Mouse (Mus musculus) lung, embryonic 15.5 days (tissue): ENCODE measurements around the gene Ring1. TPM values are rescaled to one million over a fixed set of nuclear protein-coding genes. Genes with fewer than 3 reads are reported as not detected.
"Not testable (repeated sequence)": the region's sequence is repeated elsewhere in the genome, so short reads cannot be mapped to it uniquely, and the experiment has no call there.

Source experiments
- ATAC-seq: fragments of 200-750 bp; cut with Nextera tagmentation; 2 replicates; pipeline ENCODE4 v1.8.0; 2017; ENCODE audit warnings: moderate number of reproducible peaks, borderline replicate concordance; ENCODE audit not compliant: low FRiP score, low TSS enrichment; ENCODE audit errors: extremely low read depth
- H3K27ac ChIP-seq: fragments of 300-500 bp; sonication (generic); 2 replicates; pipeline ENCODE4 v1.5.1; 2015; ENCODE audit warnings: moderate library complexity, mild to moderate bottlenecking, inconsistent platforms
- H3K27me3 ChIP-seq: fragments of 300-500 bp; sonication (generic); 2 replicates; pipeline ENCODE4 v1.6.1; 2015; ENCODE audit warnings: inconsistent platforms
- H3K36me3 ChIP-seq: fragments of 300-500 bp; sonication (generic); 2 replicates; pipeline ENCODE4 v1.6.1; 2015; ENCODE audit warnings: inconsistent platforms
- H3K4me1 ChIP-seq: fragments of 300-500 bp; sonication (generic); 2 replicates; pipeline ENCODE4 v1.6.1; 2015; ENCODE audit warnings: inconsistent platforms
- H3K4me2 ChIP-seq: fragments of 300-500 bp; sonication (generic); 2 replicates; pipeline ENCODE4 v1.6.1; 2015; ENCODE audit warnings: inconsistent platforms, mild to moderate bottlenecking, moderate library complexity
- H3K4me3 ChIP-seq: fragments of 300-500 bp; sonication (generic); 2 replicates; pipeline ENCODE4 v1.5.1; 2015; ENCODE audit warnings: mild to moderate bottlenecking, inconsistent platforms
- H3K9ac ChIP-seq: fragments of 300-500 bp; sonication (generic); 2 replicates; pipeline ENCODE4 v1.6.1; 2015; ENCODE audit warnings: inconsistent platforms
- H3K9me3 ChIP-seq: fragments of 300-500 bp; sonication (generic); 2 replicates; pipeline ENCODE4 v1.6.1; 2016; ENCODE audit warnings: inconsistent platforms
- WGBS: fragments of 180-500 bp; shearing (Covaris S2); methylation state at CpG from one replicate; pipeline ENCODE4 v1.1.7; 2015; 5-methylcytosine and 5-hydroxymethylcytosine counted together
- polyA plus RNA-seq: library from polyadenylated mRNA; unstranded; fragments of >200 nt; fragmentation: Nextera tagmentation; extraction: Ambion mirVana; gene quantifications from 2 replicates; pipeline ENCODE4 v1.2.1, GENCODE M21; 2015

Gene Ring1
- polyA plus RNA-seq, 1 experiment from 2014 or later, result 23.2 TPM

DNA sequence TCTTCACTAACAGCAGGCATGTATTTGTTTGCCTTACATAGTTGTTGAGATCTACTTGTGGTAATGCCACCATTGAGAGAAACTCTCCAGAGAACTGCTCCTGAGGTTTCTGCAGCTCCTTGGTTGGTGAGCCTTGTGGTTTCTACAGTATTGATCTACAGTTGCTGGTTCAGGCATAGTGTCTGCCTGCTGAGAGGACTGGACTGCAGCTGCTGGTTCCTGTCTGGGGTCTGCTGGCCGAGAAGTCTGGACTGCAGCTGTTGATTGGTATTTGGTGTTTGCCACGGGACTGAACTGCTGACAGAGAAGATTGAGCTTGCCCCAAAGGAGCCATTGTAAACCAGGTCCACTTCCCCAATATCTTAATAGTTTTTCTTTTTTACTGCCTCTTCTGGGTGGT, 17.9 kb downstream of the Ring1 start:
- Histone ChIP-seq H3K4me1 (no peaks in the 10 kb centered on the region), H3K4me2 (no peak overlapping the region)

DNA sequence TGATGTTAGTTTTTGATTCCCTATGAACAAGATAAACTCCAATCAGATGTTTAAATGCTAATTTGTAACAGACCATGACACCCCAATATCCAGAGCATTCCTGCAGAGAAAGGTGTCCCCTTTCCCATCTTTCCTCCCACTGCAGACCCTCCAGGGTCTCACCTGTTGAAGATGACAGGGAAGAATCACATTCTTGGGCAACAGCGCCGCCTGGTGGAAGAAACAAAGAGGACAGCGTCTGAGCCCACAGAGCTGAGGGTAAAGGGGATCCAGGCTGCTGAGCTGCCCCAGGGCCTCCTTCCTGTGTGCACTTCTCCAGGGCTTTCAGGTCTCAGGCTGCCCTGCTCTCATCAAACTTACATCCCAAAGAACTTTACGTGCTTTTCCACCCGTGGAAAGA, 21.1 kb downstream of the Ring1 start:
- Histone ChIP-seq H3K36me3 (no peaks in the 10 kb centered on the region), H3K27ac (no peak overlapping the region), H3K4me1 (peaks cover 9% of the 10 kb centered on the region; the same call in 1 of the 2 replicates), H3K9me3 (no peaks in the 10 kb centered on the region), H3K4me2 (no peak overlapping the region), H3K4me3 (no peak overlapping the region), H3K9ac (no peak overlapping the region), H3K27me3 (peaks cover 36% of the 10 kb centered on the region)
- WGBS, result 5% methylated on average over 5 of the region's 5 CpGs
- ATAC-seq, result no peak

More for the DNA sequence above, 17.9 kb downstream of the Ring1 start:
- Histone ChIP-seq H3K4me3 (no peak overlapping the region), H3K27me3 (peaks cover 12% of the 10 kb centered on the region), H3K9ac (no peak overlapping the region), H3K9me3 (no peaks in the 10 kb centered on the region), H3K27ac (no peak overlapping the region), H3K36me3 (no peaks in the 10 kb centered on the region)
- ATAC-seq, result no peak
- 37% methylated on average over 2 of the region's 2 CpGs for WGBS

DNA sequence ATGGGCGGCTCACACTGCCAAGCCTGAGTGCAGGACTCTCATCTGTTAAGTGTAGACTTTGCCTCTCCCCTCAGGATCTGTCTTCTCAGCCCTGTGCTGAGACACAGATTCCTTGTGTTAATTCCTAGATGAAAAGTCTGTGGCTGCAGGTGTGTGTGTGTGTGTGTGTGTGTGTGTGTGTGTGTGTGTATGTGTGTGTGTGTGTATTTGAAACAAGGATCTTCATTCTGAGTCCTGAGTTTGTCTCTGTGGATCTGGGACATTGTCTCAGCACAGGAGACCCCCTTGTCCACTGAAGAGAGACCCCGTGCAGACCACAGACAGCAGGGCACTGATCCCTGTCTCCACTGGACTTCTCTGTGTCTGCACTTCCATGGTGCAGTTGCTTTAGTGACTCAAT, 23.7 kb downstream of the Ring1 start:
- not testable (repeated sequence) for H3K9ac ChIP-seq, H3K4me1 ChIP-seq, ATAC-seq, H3K27ac ChIP-seq, H3K9me3 ChIP-seq, H3K36me3 ChIP-seq
- Histone ChIP-seq H3K4me2 (peak overlapping the region; percentile 99), H3K4me3 (peak overlapping the region; percentile 59; the same call in 1 of the 2 replicates), H3K27me3 (peaks cover 44% of the 10 kb centered on the region)
- 47% methylated on average over 2 of the region's 2 CpGs for WGBS

GRCm38 (mm10) chr17:34000150-34000537, 24.3 kb downstream of the Ring1 start, which contains the start of gene H2-K1:
Gene H2-K1, minus strand, starts transcription at chr17:34000347.
- Histone ChIP-seq H3K4me2 (peak within 1 kb of the TSS; percentile 99), H3K36me3 (no peaks in the 10 kb centered on the region), H3K9me3 (no peaks in the 10 kb centered on the region), H3K9ac (peak within 1 kb of the TSS; percentile 40), H3K4me3 (peak within 1 kb of the TSS; percentile 59), H3K4me1 (peaks cover 9% of the 10 kb centered on the region; the same call in 1 of the 2 replicates), H3K27me3 (peaks cover 41% of the 10 kb centered on the region), H3K27ac (no peak within 1 kb of the TSS)
- under 1% methylated on average over 30 of the region's 30 CpGs for WGBS
- peak; percentile 83; the same call in 1 of the 2 replicates for ATAC-seq

- peak; percentile 51 for ATAC-seq
- Histone ChIP-seq H3K4me2 (peak overlapping the region; percentile 99), H3K4me3 (peak overlapping the region; percentile 59), H3K27ac (no peak overlapping the region), H3K9ac (peak overlapping the region; percentile 40), H3K9me3 (no peaks in the 10 kb centered on the region), H3K4me1 (peaks cover 9% of the 10 kb centered on the region; the same call in 1 of the 2 replicates), H3K36me3 (no peaks in the 10 kb centered on the region), H3K27me3 (peaks cover 41% of the 10 kb centered on the region)
- WGBS, result 1% methylated on average over 87 of the region's 87 CpGs
Measured at GRCm38 (mm10) chr17:33999341-34000149, 24.9 kb downstream of the Ring1 start.

DNA sequence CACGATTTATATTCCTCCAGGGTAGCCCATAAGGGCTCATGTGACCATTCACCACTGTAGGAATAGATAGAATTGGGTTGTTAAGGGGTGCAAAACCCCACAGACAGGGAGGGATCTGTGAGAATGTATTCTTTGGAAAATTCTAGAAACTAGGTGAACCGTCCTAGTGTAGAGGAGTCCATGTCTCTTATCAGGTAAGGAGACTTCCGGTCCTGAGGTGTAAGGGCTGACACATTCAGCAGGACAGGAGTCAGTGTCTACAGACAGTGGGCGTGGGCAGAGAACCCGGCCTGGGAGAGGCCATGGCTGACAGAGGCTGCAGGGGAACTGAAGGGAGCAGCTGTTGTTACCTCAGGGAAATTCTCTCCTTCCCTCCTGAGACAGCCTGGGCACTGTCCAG, 25.8 kb downstream of the Ring1 start:
- 36% methylated on average over 5 of the region's 5 CpGs for WGBS
- not testable (repeated sequence) for H3K27ac ChIP-seq, H3K9me3 ChIP-seq, H3K9ac ChIP-seq, H3K4me2 ChIP-seq, H3K36me3 ChIP-seq, H3K4me1 ChIP-seq, H3K4me3 ChIP-seq, ATAC-seq
- peaks cover 41% of the 10 kb centered on the region for H3K27me3 ChIP-seq

DNA sequence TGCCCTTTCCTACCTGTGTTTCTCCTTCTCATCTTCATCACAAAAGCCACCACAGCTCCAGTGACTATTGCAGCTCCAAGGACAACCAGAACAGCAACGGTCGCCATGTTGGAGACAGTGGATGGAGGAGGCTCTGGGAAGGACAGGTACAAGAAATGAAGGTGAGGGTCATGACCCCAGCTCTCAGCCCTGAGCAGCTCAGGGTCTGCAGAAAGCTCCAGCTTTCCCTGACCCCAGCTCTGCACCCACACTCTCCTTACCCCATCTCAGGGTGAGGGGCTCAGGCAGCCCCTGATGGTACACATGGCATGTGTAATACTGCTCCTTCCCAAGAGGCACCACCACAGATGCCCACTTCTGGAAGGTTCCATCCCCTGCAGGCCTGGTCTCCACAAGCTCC, 27.5 kb downstream of the Ring1 start:
- not testable (repeated sequence) for H3K9ac ChIP-seq, ATAC-seq
- H3K27me3 ChIP-seq, result peaks cover 40% of the 10 kb centered on the region

GRCm38 (mm10) chr17:33995651-33996050, 28.8 kb downstream of the Ring1 start:
- Histone ChIP-seq H3K9ac (no peak overlapping the region), H3K27ac (no peak overlapping the region), H3K4me2 (no peak overlapping the region), H3K27me3 (peaks cover 28% of the 10 kb centered on the region), H3K4me3 (no peak overlapping the region), H3K36me3 (no peaks in the 10 kb centered on the region), H3K9me3 (no peaks in the 10 kb centered on the region), H3K4me1 (peaks cover 9% of the 10 kb centered on the region; the same call in 1 of the 2 replicates)
- no peak for ATAC-seq
- WGBS, result 44% methylated on average over 3 of the region's 3 CpGs

More for the DNA sequence above, 27.5 kb downstream of the Ring1 start:
- not testable (repeated sequence) for H3K4me1 ChIP-seq, H3K36me3 ChIP-seq, H3K27ac ChIP-seq, H3K9me3 ChIP-seq, H3K4me3 ChIP-seq, H3K4me2 ChIP-seq
- 79% methylated on average over 2 of the region's 2 CpGs for WGBS

GRCm38 (mm10) chr17:33994959-33995358, 29.5 kb downstream of the Ring1 start:
- Histone ChIP-seq H3K9ac (no peak overlapping the region), H3K4me2 (no peak overlapping the region), H3K27me3 (peaks cover 21% of the 10 kb centered on the region), H3K27ac (no peak overlapping the region), H3K36me3 (no peaks in the 10 kb centered on the region), H3K4me3 (no peak overlapping the region), H3K4me1 (peaks cover 3% of the 10 kb centered on the region; the same call in 1 of the 2 replicates), H3K9me3 (no peaks in the 10 kb centered on the region)
- no peak for ATAC-seq
- WGBS, result 84% methylated on average over 8 of the region's 8 CpGs

- no peak overlapping the region for H3K4me3 ChIP-seq
- H3K36me3 ChIP-seq, result no peaks in the 10 kb centered on the region
- H3K27ac ChIP-seq, result no peak overlapping the region
- ATAC-seq, result no peak
- H3K27me3 ChIP-seq, result peaks cover under 1% of the 10 kb centered on the region
- H3K9me3 ChIP-seq, result no peaks in the 10 kb centered on the region
- no peak overlapping the region for H3K9ac ChIP-seq
- WGBS, result 31% methylated on average over 10 of the region's 10 CpGs
- H3K4me1 ChIP-seq, result no peaks in the 10 kb centered on the region
- H3K4me2 ChIP-seq, result no peak overlapping the region
Measured at GRCm38 (mm10) chr17:33991788-33992664, 32.5 kb downstream of the Ring1 start.

- not testable (repeated sequence) for H3K9ac ChIP-seq, H3K27ac ChIP-seq, H3K36me3 ChIP-seq, H3K4me3 ChIP-seq, ATAC-seq, H3K9me3 ChIP-seq
- H3K4me1 ChIP-seq, result peaks cover 37% of the 10 kb centered on the region
- peaks cover 36% of the 10 kb centered on the region for H3K27me3 ChIP-seq
- peak overlapping the region; percentile 78; the same call in 1 of the 2 replicates for H3K4me2 ChIP-seq
- WGBS, result 6% methylated on average over 8 of the region's 8 CpGs
Measured at GRCm38 (mm10) chr17:33982136-33982535, 42.3 kb downstream of the Ring1 start.
